ENCODE assay signal across 21 mouse cellular contexts in the genomic region with DNA sequence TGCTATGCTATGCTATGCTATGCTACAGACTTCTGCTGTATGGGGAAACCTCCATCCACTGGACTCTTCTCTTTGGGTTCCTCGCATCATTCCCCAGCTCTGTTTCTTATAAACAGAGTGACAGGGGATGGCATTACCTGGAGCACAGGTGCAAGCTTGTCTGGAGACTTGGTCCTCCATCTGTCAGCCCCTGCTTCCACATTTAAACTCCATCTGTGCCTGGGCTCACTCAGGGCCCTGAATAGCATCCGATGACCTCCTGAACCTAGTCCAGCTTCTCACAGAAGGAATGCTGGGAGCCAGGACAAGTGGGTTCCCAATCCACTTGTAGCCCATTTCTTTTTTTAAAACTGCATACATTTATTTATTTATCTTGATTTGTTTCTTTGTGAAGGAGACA.
DNase-seq lines count a peak whose midpoint lies in the region; TF ChIP-seq lines count a peak whose summit lies in the region.
"Had no signal": no experiment of that assay in that cellular context is flagged by ENCODE, and none has a peak within 500 bp of the region (broad histone marks: within the 10 kb centered on the region; RNA-seq: fewer than 3 reads in every experiment).

No protein-coding gene starts in this region.

- DNase-seq in cerebellum, adult 11 months: peak; percentile 29
- no peak for DNase-seq in cerebellum, postnatal 4 days (ENCODE audit: low spot score in 2 of 2)
- DNase-seq in testis, postnatal 14 days (ENCODE audit: low spot score): no peak
- DNase-seq in cerebellum, postnatal 25 days: peak; percentile 34 to 54
- DNase-seq in thymus, adult 18-20 months: no peak
- DNase-seq in left cerebral cortex, postnatal 10 days (ENCODE audit: extremely low spot score in 1 of 2, low spot score in 2 of 2): no peak
- DNase-seq: adrenal gland, adult 8-10 months; adrenal gland, postnatal 36 days; B cell, adult 2 months; forebrain, postnatal 0 days; gastrocnemius, postnatal 36 days; heart, adult 11 months; heart, postnatal 10 days; heart, postnatal 4 days; kidney, adult 11 months had no signal

- peak overlapping the region; percentile 80 for H3K4me3 ChIP-seq in testis, adult 2 months (ENCODE audit: control insufficient read depth, low read depth, low read length)
- H3K4me3 ChIP-seq: embryonic facial prominence, embryonic 15.5 days; erythroblast, embryonic 14.5 days; forebrain, embryonic 12.5 days; hindbrain, embryonic 12.5 days had no signal

- TF ChIP-seq CTCF in testis, adult 2 months (IDR thresholded peaks at IDR 0.05; ENCODE audit: control insufficient read depth, insufficient read depth, insufficient replicate concordance, low read depth, low read length): no peak

- intact Hi-C loops in left cerebral cortex, postnatal 10 days (cut with DNase I): no loop called here

- no peaks in the 10 kb centered on the region; the same call in 1 of the 2 replicates for H3K4me1 ChIP-seq in testis, adult 2 months (ENCODE audit: control insufficient read depth, insufficient read depth, low read length)
- H3K4me1 ChIP-seq: embryonic facial prominence, embryonic 15.5 days; hindbrain, embryonic 12.5 days had no signal

- no peaks in the 10 kb centered on the region for H3K27me3 ChIP-seq in testis, adult 2 months (ENCODE audit: control insufficient read depth, insufficient read depth, low read length)

- no peak for TF ChIP-seq POLR2A in testis, adult 2 months (IDR thresholded peaks at IDR 0.05; ENCODE audit: control insufficient read depth, low read depth, low read length)

- no peaks in the 10 kb centered on the region for H3K36me3 ChIP-seq in testis, adult 2 months (ENCODE audit: control insufficient read depth, insufficient read depth, low read length)
- H3K36me3 ChIP-seq: embryonic facial prominence, embryonic 15.5 days; forebrain, embryonic 12.5 days; G1E; hindbrain, embryonic 12.5 days had no signal

- no peak overlapping the region for H3K27ac ChIP-seq in testis, adult 2 months (ENCODE audit: control insufficient read depth, insufficient read depth, low read depth, low read length)
- H3K27ac ChIP-seq: embryonic facial prominence, embryonic 15.5 days; forebrain, embryonic 12.5 days; hindbrain, embryonic 12.5 days had no signal

Comparison
In these comparisons a context has a peak if more than half of its experiments do, and no peak if none do; other contexts are left out.
1. DNase-seq: peak in cerebellum, adult 11 months (single experiment) and cerebellum, postnatal 25 days (2 of 2); none in cerebellum, postnatal 4 days (0 of 2), testis, postnatal 14 days (single experiment), thymus, adult 18-20 months (0 of 2) and left cerebral cortex, postnatal 10 days (0 of 2).